Mouse (Mus musculus) liver, embryonic 14.5 days (tissue): ENCODE results near the gene Drosha. TPM values are rescaled to one million over a fixed set of nuclear protein-coding genes. Genes with fewer than 3 reads are reported as not detected.
"Not testable (repeated sequence)": the region's sequence is repeated elsewhere in the genome, so short reads cannot be mapped to it uniquely, and the experiment has no call there.

Experiments
- ATAC-seq: fragments of 200-750 bp; cut with Nextera tagmentation; 2 replicates; pipeline ENCODE4 v1.8.0; 2017; ENCODE audit warnings: moderate number of reproducible peaks, mild to moderate bottlenecking, moderate library complexity; ENCODE audit not compliant: insufficient read depth
- DNase-seq, 3 experiments: peaks; one replicate each; pipeline ENCODE4 v3.0.0-alpha.2; 2012 to 2013; ENCODE audit warnings: low read depth in 3 of 3, low spot score in 3 of 3
- H3K27ac ChIP-seq: fragments of 300-500 bp; sonication (generic); 2 replicates; pipeline ENCODE4 v1.5.1; 2014; ENCODE audit warnings: moderate library complexity, mild to moderate bottlenecking, control low read depth, inconsistent platforms
- H3K27me3 ChIP-seq: fragments of 300-500 bp; sonication (generic); 2 replicates; pipeline ENCODE4 v1.6.1; 2014; ENCODE audit warnings: mild to moderate bottlenecking, low read length, moderate library complexity; ENCODE audit not compliant: control insufficient read depth, insufficient read depth
- H3K36me3 ChIP-seq: fragments of 300-500 bp; sonication (generic); replicated peaks from 2 replicates; pipeline ENCODE4 v1.6.1; 2014; ENCODE audit warnings: low read depth; ENCODE audit not compliant: control insufficient read depth, insufficient read depth
- H3K4me1 ChIP-seq, 2 experiments: fragments of 200-500 bp in 1 of 2; fragments of 300-500 bp in 1 of 2; sonication (generic) in 1 of 2; replicated peaks; 2 replicates each; pipeline ENCODE4 v1.6.1; 2012 to 2014; ENCODE audit warnings: antibody characterized with exemption in 1 of 2, inconsistent platforms in 1 of 2, low read length in 1 of 2; ENCODE audit not compliant: control insufficient read depth in 2 of 2, insufficient read depth in 2 of 2
- H3K4me2 ChIP-seq: fragments of 300-500 bp; sonication (generic); 2 replicates; pipeline ENCODE4 v1.6.1; 2014; ENCODE audit warnings: low read depth, mild to moderate bottlenecking, control low read depth, moderate library complexity
- H3K4me3 ChIP-seq, 2 experiments: fragments of 200-500 bp in 1 of 2; fragments of 300-500 bp in 1 of 2; sonication (generic) in 1 of 2; 2 replicates each; pipeline ENCODE4 v1.5.1; 2012 to 2014; ENCODE audit warnings: low read depth in 2 of 2, low read length in 2 of 2, mild to moderate bottlenecking in 2 of 2, control low read depth in 1 of 2, inconsistent platforms in 1 of 2, moderate library complexity in 1 of 2; ENCODE audit not compliant: insufficient read depth in 1 of 2
- H3K9ac ChIP-seq: fragments of 300-500 bp; sonication (generic); replicated peaks from 2 replicates; pipeline ENCODE4 v1.6.1; 2014; ENCODE audit warnings: mild to moderate bottlenecking, control low read depth, moderate library complexity
- H3K9me3 ChIP-seq: fragments of 300-500 bp; sonication (generic); 2 replicates; pipeline ENCODE4 v1.6.1; 2016; ENCODE audit warnings: low read length, mixed read lengths; ENCODE audit not compliant: control insufficient read depth
- CTCF ChIP-seq: IDR thresholded peaks from 2 replicates; pipeline ENCODE4 v1.5.1; 2016; ENCODE audit warnings: antibody characterized with exemption, low read depth, control low read depth
- EP300 ChIP-seq: IDR thresholded peaks from 2 replicates; pipeline ENCODE4 v1.6.1; 2016; ENCODE audit warnings: antibody characterized with exemption, low read depth
- WGBS: fragments of 180-500 bp; shearing (Covaris S2); extraction: QIAGEN DNeasy Blood & Tissue Kit; methylation state at CpG from one replicate; pipeline ENCODE4 v1.1.7; 2014; ENCODE audit not compliant: insufficient replicate concordance; 5-methylcytosine and 5-hydroxymethylcytosine counted together
- polyA plus RNA-seq, 2 experiments: library from polyadenylated mRNA; depleted of rRNA in 1 of 2; stranded (reverse) in 1 of 2; unstranded in 1 of 2; fragments of >200 nt; fragmentation: Nextera tagmentation in 1 of 2; extraction: Ambion mirVana in 1 of 2; gene quantifications; 2 replicates each; pipeline versions ENCODE4 v1.2.1 to v1.2.3; 2012 to 2014

Gene Drosha
- polyA plus RNA-seq, 2 experiments: 8.8 to 13.5 TPM

- TF ChIP-seq EP300 (no peak), CTCF (no peak)
- Histone ChIP-seq H3K27me3 (no peaks in the 10 kb centered on the region; the same call in 1 of the 2 replicates), H3K9me3 (no peaks in the 10 kb centered on the region), H3K4me3 (no peak overlapping the region), H3K27ac (no peak overlapping the region), H3K4me2 (no peak overlapping the region), H3K9ac (no peak overlapping the region), H3K4me1 (no peaks in the 10 kb centered on the region), H3K36me3 (no peaks in the 10 kb centered on the region)
- no peak for DNase-seq
- WGBS: 64% methylated on average over 6 of the region's 6 CpGs
- no peak for ATAC-seq
Measured at GRCm38 (mm10) chr15:12794311-12794710, 30.3 kb upstream of the Drosha start.

- 3% methylated on average over 2 of the region's 2 CpGs for WGBS
- TF ChIP-seq EP300 (no peak), CTCF (peak; percentile 77)
- Histone ChIP-seq H3K4me2 (no peak overlapping the region), H3K9ac (no peak overlapping the region), H3K9me3 (no peaks in the 10 kb centered on the region), H3K27ac (no peak overlapping the region), H3K4me3 (no peak overlapping the region), H3K36me3 (no peaks in the 10 kb centered on the region), H3K4me1 (no peaks in the 10 kb centered on the region), H3K27me3 (no peaks in the 10 kb centered on the region; the same call in 1 of the 2 replicates)
- DNase-seq (peak; percentile 47 to 68 (median 67)), ATAC-seq (no peak)
Measured at GRCm38 (mm10) chr15:12795457-12795894, 29.1 kb upstream of the Drosha start.

GRCm38 (mm10) chr15:12795909-12796470, 28.6 kb upstream of the Drosha start:
- no peak overlapping the region for H3K4me2 ChIP-seq
- H3K27ac ChIP-seq: no peak overlapping the region
- no peak for TF ChIP-seq CTCF
- TF ChIP-seq EP300: no peak
- H3K36me3 ChIP-seq: no peaks in the 10 kb centered on the region
- H3K4me1 ChIP-seq: no peaks in the 10 kb centered on the region
- no peaks in the 10 kb centered on the region; the same call in 1 of the 2 replicates for H3K27me3 ChIP-seq
- 54% methylated on average over 13 of the region's 13 CpGs for WGBS
- DNase-seq: no peak
- H3K9me3 ChIP-seq: no peaks in the 10 kb centered on the region
- no peak overlapping the region for H3K9ac ChIP-seq
- no peak for ATAC-seq
- no peak overlapping the region for H3K4me3 ChIP-seq

GRCm38 (mm10) chr15:12798043-12798442, 26.6 kb upstream of the Drosha start:
- Histone ChIP-seq H3K27me3 (no peaks in the 10 kb centered on the region; the same call in 1 of the 2 replicates), H3K27ac (no peak overlapping the region), H3K9ac (no peak overlapping the region), H3K9me3 (no peaks in the 10 kb centered on the region), H3K4me1 (no peaks in the 10 kb centered on the region), H3K4me3 (no peak overlapping the region), H3K4me2 (no peak overlapping the region), H3K36me3 (no peaks in the 10 kb centered on the region)
- TF ChIP-seq EP300 (no peak), CTCF (no peak)
- 66% methylated on average over 6 of the region's 6 CpGs for WGBS
- ATAC-seq (no peak), DNase-seq (no peak)

- H3K4me3 ChIP-seq: peak overlapping the region in 1 of 2 experiments; percentile 38; a peak in 1 of 4 replicates
- TF ChIP-seq EP300: no peak
- TF ChIP-seq CTCF: no peak
- no peak for ATAC-seq
- DNase-seq: no peak
- no peak overlapping the region for H3K27ac ChIP-seq
- 40% methylated on average over 15 of the region's 15 CpGs for WGBS
- H3K27me3 ChIP-seq: no peaks in the 10 kb centered on the region; the same call in 1 of the 2 replicates
- H3K4me1 ChIP-seq: peaks cover 0 to 3% of the 10 kb centered on the region in 2 experiments; a peak in 3 of 4 replicates
- H3K36me3 ChIP-seq: no peaks in the 10 kb centered on the region
- 0 out of 2 replicates have a peak overlapping the region, but pooled peaks have one; percentile 8 for H3K4me2 ChIP-seq
- no peak overlapping the region for H3K9ac ChIP-seq
- no peaks in the 10 kb centered on the region for H3K9me3 ChIP-seq
Measured at GRCm38 (mm10) chr15:12800405-12801141, 24.0 kb upstream of the Drosha start.

GRCm38 (mm10) chr15:12801142-12801506, 23.5 kb upstream of the Drosha start:
- not testable (repeated sequence) for H3K9ac ChIP-seq, H3K27me3 ChIP-seq, H3K36me3 ChIP-seq, ATAC-seq, H3K4me2 ChIP-seq, H3K27ac ChIP-seq, DNase-seq, H3K9me3 ChIP-seq, H3K4me1 ChIP-seq
- H3K4me3 ChIP-seq: peak overlapping the region in 1 of 2 experiments; percentile 38; a peak in 1 of 4 replicates
- 60% methylated on average over 2 of the region's 2 CpGs for WGBS
